Mouse (Mus musculus) granulocyte monocyte progenitor cell, adult 5-6 weeks (primary cell): ENCODE data around the gene Foxp1. TPM values are rescaled to one million over a fixed set of nuclear protein-coding genes. Genes with fewer than 3 reads are reported as not detected.
A peak's percentile ranks its signal among the peaks of the same experiment; 100 is the strongest.

Experiments
- ATAC-seq: replicated peaks from 2 replicates; pipeline ENCODE4 v1.8.0; 2016; ENCODE audit warnings: mild to moderate bottlenecking, moderate TSS enrichment, inconsistent platforms; ENCODE audit not compliant: poor library complexity, severe bottlenecking
- total RNA-seq, 2 experiments: library from RNA; stranded (forward) in 1 of 2; stranded (reverse) in 1 of 2; fragments of 200-712, 200-1000 nt in 1 of 2; fragments of >200 nt in 1 of 2; fragmentation: Nextera tagmentation in 1 of 2; gene quantifications; 2 replicates each; pipeline ENCODE4 v1.2.3; 2014 to 2017

Gene Foxp1
- total RNA-seq, 2 experiments from 2014 or later, result 68.5 to 128 TPM

GRCm38 (mm10) chr6:99521038-99521640, 1.4 kb downstream of the Foxp1 start:
- ATAC-seq, result peak; percentile 15

GRCm38 (mm10) chr6:99520676-99521037, 1.9 kb downstream of the Foxp1 start:
- ATAC-seq, result no peak

GRCm38 (mm10) chr6:99519806-99520675, 2.5 kb downstream of the Foxp1 start:
- no peak for ATAC-seq

- ATAC-seq, result peak; percentile 45
These were observed 3.5 kb downstream of the Foxp1 start for GRCm38 (mm10) chr6:99519052-99519451.

GRCm38 (mm10) chr6:99515667-99516199, 6.8 kb downstream of the Foxp1 start:
- no peak for ATAC-seq

- ATAC-seq, result no peak
These were observed 10.7 kb downstream of the Foxp1 start for GRCm38 (mm10) chr6:99511862-99512261.

- no peak for ATAC-seq
These were observed 13.3 kb downstream of the Foxp1 start for GRCm38 (mm10) chr6:99509189-99509592.

- ATAC-seq, result no peak
These were observed 15.7 kb downstream of the Foxp1 start for GRCm38 (mm10) chr6:99506816-99507215.

- ATAC-seq, result no peak
These were observed 18.8 kb downstream of the Foxp1 start for GRCm38 (mm10) chr6:99503741-99504140.

GRCm38 (mm10) chr6:99502727-99503126, 19.8 kb downstream of the Foxp1 start:
- no peak for ATAC-seq

- ATAC-seq, result peak; percentile 66
These were observed 20.2 kb downstream of the Foxp1 start for GRCm38 (mm10) chr6:99502314-99502713.

GRCm38 (mm10) chr6:99500570-99501270, 21.8 kb downstream of the Foxp1 start:
- no peak for ATAC-seq

GRCm38 (mm10) chr6:99498082-99498481, 24.4 kb downstream of the Foxp1 start:
- no peak for ATAC-seq

GRCm38 (mm10) chr6:99496114-99496513, 26.4 kb downstream of the Foxp1 start:
- no peak for ATAC-seq

- no peak for ATAC-seq
These were observed 29.6 kb downstream of the Foxp1 start for GRCm38 (mm10) chr6:99492937-99493336.

GRCm38 (mm10) chr6:99491979-99492544, 30.5 kb downstream of the Foxp1 start:
- ATAC-seq, result no peak

GRCm38 (mm10) chr6:99491146-99491545, 31.4 kb downstream of the Foxp1 start:
- no peak for ATAC-seq

GRCm38 (mm10) chr6:99489900-99490648, 32.4 kb downstream of the Foxp1 start:
- peak; percentile 81 for ATAC-seq

- no peak for ATAC-seq
These were observed 33.1 kb downstream of the Foxp1 start for GRCm38 (mm10) chr6:99489423-99489822.
